Mouse (Mus musculus) embryonic stem cell, embryonic (primary cell): Measurements from ENCODE around the gene Tagln2.

Source experiments
- CTCF ChIA-PET, 4 experiments: fragments of 300-600 bp in 2 of 4; fragments of 350-600 bp in 2 of 4; sonication (Branson Sonifier 250); formaldehyde crosslinking; loops; one replicate each; lab custom pipeline; 2022; ENCODE audit warnings: inconsistent platforms in 2 of 4; lab: Charles Lee
- POLR2A ChIA-PET, 4 experiments: fragments of 300-600 bp in 2 of 4; fragments of 350-600 bp in 2 of 4; sonication (Branson Sonifier 250); formaldehyde crosslinking; loops; one replicate each; lab custom pipeline; 2022; ENCODE audit warnings: antibody characterized with exemption in 4 of 4, inconsistent platforms in 1 of 4; lab: Charles Lee

Gene Tagln2

GRCm38 (mm10) chr1:172474196-172474595, 25.7 kb upstream of the Tagln2 start:
- CTCF ChIA-PET = interaction anchor here in 2 of 4 experiments (1.0 to 1.1 kb wide), 2 partner anchors 16 kb away, joined by 4 to 6 read pairs; no protein-coding TSS in a partner anchor
- POLR2A ChIA-PET = interaction anchor here in 1 of 4 experiments (0.6 kb wide), 1 partner anchor 110 kb away, joined by 4 read pairs; no protein-coding TSS in a partner anchor

GRCm38 (mm10) chr1:172475054-172475741, 24.6 kb upstream of the Tagln2 start, which contains the start of gene Slamf9:
Gene Slamf9, plus strand, starts transcription at chr1:172475358.
- ChIA-PET POLR2A (no interaction called here), CTCF (interaction anchor here in 2 of 4 experiments (1.0 to 1.1 kb wide), 2 partner anchors 15 kb away, joined by 4 to 6 read pairs; no protein-coding TSS in a partner anchor)

GRCm38 (mm10) chr1:172478020-172478419, 21.8 kb upstream of the Tagln2 start:
- ChIA-PET CTCF (interaction anchor here in 1 of 4 experiments (0.8 kb wide), 1 partner anchor 12 kb away, joined by 3 read pairs; no protein-coding TSS in a partner anchor), POLR2A (interaction anchor here in 1 of 4 experiments (0.6 kb wide), 1 partner anchor 26 kb away, joined by 4 read pairs; no protein-coding TSS in a partner anchor)

- CTCF ChIA-PET = interaction anchor here in 1 of 4 experiments (1.8 kb wide), 1 partner anchor 71 kb away, joined by 8 read pairs; no protein-coding TSS in a partner anchor
- POLR2A ChIA-PET = interaction anchor here in 2 of 4 experiments (1.1 to 1.9 kb wide), 4 partner anchors 40 to 72 kb away, joined by 3 to 8 read pairs (median 4); partner anchors contain the start of gene Cfap45 (in 1 of the 2)
Observed at GRCm38 (mm10) chr1:172480376-172480775, 19.5 kb upstream of the Tagln2 start.

- ChIA-PET POLR2A (interaction anchor here (0.5 to 2.0 kb wide), 31 partner anchors 9 to 1050 kb away, joined by 3 to 17 read pairs (median 5); partner anchors contain the start of genes Cfap45 (in 2 of the 4), Pigm (in 2 of the 4) and Tagln2 (in 1 of the 4)), CTCF (interaction anchor here (0.6 to 1.8 kb wide), 23 partner anchors 9 to 1110 kb away, joined by 3 to 24 read pairs (median 5); no protein-coding TSS in a partner anchor)
Observed at GRCm38 (mm10) chr1:172481111-172481510, 18.7 kb upstream of the Tagln2 start.

GRCm38 (mm10) chr1:172481540-172482280, 18.1 kb upstream of the Tagln2 start, which contains the start of gene Igsf9:
Gene Igsf9, plus strand, starts transcription at chr1:172481788.
- ChIA-PET CTCF (interaction anchor here (0.6 to 1.8 kb wide), 32 partner anchors 8 to 1630 kb away, joined by 3 to 24 read pairs (median 4); partner anchors contain the start of gene Tagln2 (in 1 of the 4)), POLR2A (interaction anchor here (0.5 to 2.0 kb wide), 39 partner anchors 8 to 1050 kb away, joined by 3 to 17 read pairs (median 4); partner anchors contain the start of genes Tagln2 (in 3 of the 4), Cfap45 (in 2 of the 4) and Pigm (in 2 of the 4))

- ChIA-PET CTCF (interaction anchor here (0.6 to 1.7 kb wide), 11 partner anchors 7 to 81 kb away, joined by 3 to 24 read pairs (median 5); partner anchors contain the start of gene Tagln2 (in 1 of the 4)), POLR2A (interaction anchor here in 2 of 4 experiments (0.6 to 2.0 kb wide), 15 partner anchors 7 to 106 kb away, joined by 3 to 17 read pairs (median 5); partner anchors contain the start of genes Tagln2 (in 2 of the 2) and Pigm (in 1 of the 2))
Observed at GRCm38 (mm10) chr1:172482518-172483360, 17.1 kb upstream of the Tagln2 start.

- ChIA-PET CTCF (interaction anchor here in 2 of 4 experiments (0.8 to 1.0 kb wide), 2 partner anchors 9 to 80 kb away, joined by 3 read pairs; no protein-coding TSS in a partner anchor), POLR2A (interaction anchor here in 2 of 4 experiments (0.6 to 1.5 kb wide), 2 partner anchors 17 kb away, joined by 3 to 4 read pairs; partner anchors contain the start of gene Tagln2 (in 1 of the 2))
Observed at GRCm38 (mm10) chr1:172483361-172483660, 16.5 kb upstream of the Tagln2 start.

GRCm38 (mm10) chr1:172484236-172484635, 15.6 kb upstream of the Tagln2 start:
- POLR2A ChIA-PET = interaction anchor here in 1 of 4 experiments (1.5 kb wide), 1 partner anchor 16 kb away, joined by 4 read pairs; the partner anchor contains the start of gene Tagln2
- CTCF ChIA-PET = interaction anchor here in 1 of 4 experiments (0.7 kb wide), 1 partner anchor 294 kb away, joined by 4 read pairs; no protein-coding TSS in a partner anchor

- ChIA-PET POLR2A (no interaction called here), CTCF (interaction anchor here in 1 of 4 experiments (0.7 kb wide), 1 partner anchor 294 kb away, joined by 4 read pairs; no protein-coding TSS in a partner anchor)
Observed at GRCm38 (mm10) chr1:172484671-172485070, 15.2 kb upstream of the Tagln2 start.

GRCm38 (mm10) chr1:172485821-172486220, 14.0 kb upstream of the Tagln2 start:
- CTCF ChIA-PET = interaction anchor here in 2 of 4 experiments (0.5 to 1.1 kb wide), 2 partner anchors 33 to 79 kb away, joined by 3 read pairs; no protein-coding TSS in a partner anchor
- POLR2A ChIA-PET = interaction anchor here in 2 of 4 experiments (1.1 to 1.3 kb wide), 3 partner anchors 10 to 28 kb away, joined by 3 to 4 read pairs (median 3); no protein-coding TSS in a partner anchor

GRCm38 (mm10) chr1:172486236-172486635, 13.6 kb upstream of the Tagln2 start:
- ChIA-PET POLR2A (interaction anchor here in 2 of 4 experiments (1.1 to 1.3 kb wide), 3 partner anchors 10 to 27 kb away, joined by 3 to 4 read pairs (median 3); no protein-coding TSS in a partner anchor), CTCF (interaction anchor here in 2 of 4 experiments (0.5 to 1.1 kb wide), 2 partner anchors 34 to 80 kb away, joined by 3 read pairs; no protein-coding TSS in a partner anchor)

GRCm38 (mm10) chr1:172486651-172487050, 13.2 kb upstream of the Tagln2 start:
- ChIA-PET POLR2A (interaction anchor here in 2 of 4 experiments (1.1 to 1.3 kb wide), 3 partner anchors 10 to 27 kb away, joined by 3 to 4 read pairs (median 3); no protein-coding TSS in a partner anchor), CTCF (interaction anchor here in 2 of 4 experiments (0.9 to 1.4 kb wide), 2 partner anchors 15 to 122 kb away, joined by 3 read pairs; no protein-coding TSS in a partner anchor)

GRCm38 (mm10) chr1:172487859-172488258, 12.0 kb upstream of the Tagln2 start:
- CTCF ChIA-PET = interaction anchor here in 3 of 4 experiments (0.6 to 1.4 kb wide), 3 partner anchors 13 to 61 kb away, joined by 3 read pairs; no protein-coding TSS in a partner anchor
- POLR2A ChIA-PET = interaction anchor here in 2 of 4 experiments (0.5 to 0.9 kb wide), 2 partner anchors 17 to 21 kb away, joined by 3 to 4 read pairs; no protein-coding TSS in a partner anchor

- CTCF ChIA-PET = interaction anchor here in 2 of 4 experiments (2.3 to 3.6 kb wide), 3 partner anchors 75 to 80 kb away, joined by 34 to 46 read pairs (median 38); no protein-coding TSS in a partner anchor
- POLR2A ChIA-PET = interaction anchor here in 1 of 4 experiments (0.6 to 1.2 kb wide), 4 partner anchors 11 to 1012 kb away, joined by 3 to 4 read pairs (median 4); partner anchors contain the start of gene Tagln2
Observed at GRCm38 (mm10) chr1:172488831-172489230, 11.0 kb upstream of the Tagln2 start.
